ENCODE assay signal across 25 mouse cellular contexts in the genomic region with DNA sequence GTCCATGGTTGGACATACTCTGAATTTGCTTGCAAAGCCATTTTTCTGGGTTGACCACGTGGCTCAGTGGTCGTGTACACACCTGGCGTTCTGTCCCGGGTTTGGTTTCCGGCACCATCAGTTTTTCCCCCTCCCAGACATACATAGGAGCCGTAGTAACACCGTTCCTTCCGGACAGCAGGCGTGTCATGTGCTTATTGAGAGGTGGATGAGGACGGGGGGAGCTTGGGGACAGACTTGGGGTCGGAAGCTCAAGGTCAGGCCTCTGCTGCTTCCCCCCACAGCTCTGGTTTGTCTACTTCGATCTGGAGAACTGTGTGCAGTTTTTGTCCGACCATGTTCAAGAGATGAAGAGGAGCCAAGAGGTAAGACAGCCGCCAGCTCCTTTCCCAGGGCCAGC. TPM values are rescaled to one million over a fixed set of nuclear protein-coding genes. Genes with fewer than 3 reads are reported as not detected.
DNase-seq lines count a peak whose midpoint lies in the region; ATAC-seq lines count a peak whose summit lies in the region.
"Had no signal": no experiment of that assay in that cellular context is flagged by ENCODE, and none has a peak within 500 bp of the region (broad histone marks: within the 10 kb centered on the region; RNA-seq: fewer than 3 reads in every experiment).

No protein-coding gene starts in this region.

- peak overlapping the region; percentile 47 for H3K27ac ChIP-seq in forebrain, embryonic 12.5 days
- H3K27ac ChIP-seq in forebrain, embryonic 15.5 days (replicated peaks): 0 out of 2 replicates have a peak overlapping the region, but pooled peaks have one; percentile 31
- H3K27ac ChIP-seq in limb, embryonic 10.5 days: peak overlapping the region; percentile 85
- no peak overlapping the region for H3K27ac ChIP-seq in midbrain, embryonic 14.5 days (replicated peaks; ENCODE audit: low read depth, low read length)
- no peak overlapping the region for H3K27ac ChIP-seq in intestine, embryonic 15.5 days
- H3K27ac ChIP-seq: embryonic facial prominence, embryonic 13.5 days; kidney, embryonic 15.5 days had no signal

- H3K9me3 ChIP-seq in forebrain, embryonic 12.5 days: no peaks in the 10 kb centered on the region
- H3K9me3 ChIP-seq in forebrain, embryonic 15.5 days: no peaks in the 10 kb centered on the region
- H3K9me3 ChIP-seq in limb, embryonic 10.5 days (replicated peaks): 0 out of 2 replicates have a peak, but pooled peaks cover 2% of the 10 kb centered on the region
- H3K9me3 ChIP-seq in midbrain, embryonic 14.5 days (ENCODE audit: control insufficient read depth, low read length): no peaks in the 10 kb centered on the region
- H3K9me3 ChIP-seq in intestine, embryonic 15.5 days: no peaks in the 10 kb centered on the region
- H3K9me3 ChIP-seq: embryonic facial prominence, embryonic 13.5 days; kidney, embryonic 15.5 days had no signal

- H3K27me3 ChIP-seq in forebrain, embryonic 12.5 days: no peaks in the 10 kb centered on the region
- no peaks in the 10 kb centered on the region for H3K27me3 ChIP-seq in forebrain, embryonic 15.5 days
- no peaks in the 10 kb centered on the region for H3K27me3 ChIP-seq in limb, embryonic 10.5 days (ENCODE audit: low read depth, poor library complexity, severe bottlenecking)
- no peaks in the 10 kb centered on the region for H3K27me3 ChIP-seq in midbrain, embryonic 14.5 days (ENCODE audit: control insufficient read depth, insufficient read depth, low read length)
- no peaks in the 10 kb centered on the region for H3K27me3 ChIP-seq in intestine, embryonic 15.5 days (replicated peaks)
- H3K27me3 ChIP-seq: embryonic facial prominence, embryonic 13.5 days; kidney, embryonic 15.5 days had no signal

- H3K36me3 ChIP-seq in forebrain, embryonic 12.5 days (replicated peaks): no peaks in the 10 kb centered on the region
- H3K36me3 ChIP-seq in forebrain, embryonic 15.5 days: no peaks in the 10 kb centered on the region
- peaks cover 20% of the 10 kb centered on the region for H3K36me3 ChIP-seq in limb, embryonic 10.5 days
- no peaks in the 10 kb centered on the region for H3K36me3 ChIP-seq in midbrain, embryonic 14.5 days (ENCODE audit: control insufficient read depth, insufficient read depth, low read length)
- H3K36me3 ChIP-seq in intestine, embryonic 15.5 days: 0 out of 2 replicates have a peak, but pooled peaks cover 6% of the 10 kb centered on the region

- no peak for DNase-seq in limb, embryonic 10.5 days (ENCODE audit: low spot score)
- DNase-seq in midbrain, embryonic 14.5 days: no peak
- DNase-seq in adrenal gland, postnatal 25 days: no peak
- DNase-seq in adrenal gland, adult 2 months: no peak
- no peak for DNase-seq in right cerebral cortex, postnatal 36 days (ENCODE audit: low spot score in 2 of 2)
- DNase-seq: cerebellum, adult 8-10 months; heart, adult 18-20 months; lung, adult 18-20 months; lung, postnatal 4 days; right cerebral cortex, postnatal 25 days had no signal

- ATAC-seq in forebrain, embryonic 12.5 days (ENCODE audit: low FRiP score): peak; percentile 51; the same call in 1 of the 2 replicates
- peak; percentile 13; the same call in 1 of the 2 replicates for ATAC-seq in forebrain, embryonic 15.5 days (replicated peaks)
- peak; percentile 24; the same call in 1 of the 2 replicates for ATAC-seq in midbrain, embryonic 14.5 days (ENCODE audit: low FRiP score, low TSS enrichment)
- no peak for ATAC-seq in intestine, embryonic 15.5 days

- peaks cover 10% of the 10 kb centered on the region for H3K4me1 ChIP-seq in forebrain, embryonic 12.5 days
- peaks cover 6% of the 10 kb centered on the region; the same call in 1 of the 2 replicates for H3K4me1 ChIP-seq in forebrain, embryonic 15.5 days
- H3K4me1 ChIP-seq in limb, embryonic 10.5 days: peaks cover 42% of the 10 kb centered on the region
- 0 out of 2 replicates have a peak, but pooled peaks cover 3% of the 10 kb centered on the region for H3K4me1 ChIP-seq in midbrain, embryonic 14.5 days (ENCODE audit: control insufficient read depth, insufficient read depth, low read length)
- H3K4me1 ChIP-seq in intestine, embryonic 15.5 days (replicated peaks): 0 out of 2 replicates have a peak, but pooled peaks cover 4% of the 10 kb centered on the region
- H3K4me1 ChIP-seq: kidney, embryonic 15.5 days had no signal

- 84% methylated on average over 14 of the region's 14 CpGs for WGBS in forebrain, embryonic 12.5 days
- 81% methylated on average over 14 of the region's 14 CpGs for WGBS in forebrain, embryonic 15.5 days
- WGBS in limb, embryonic 10.5 days: 94% methylated on average over 14 of the region's 14 CpGs
- 72% methylated on average over 14 of the region's 14 CpGs for WGBS in midbrain, embryonic 14.5 days
- 88% methylated on average over 14 of the region's 14 CpGs for WGBS in intestine, embryonic 15.5 days

- no peak overlapping the region for H3K9ac ChIP-seq in forebrain, embryonic 12.5 days
- no peak overlapping the region for H3K9ac ChIP-seq in forebrain, embryonic 15.5 days (replicated peaks)
- no peak overlapping the region for H3K9ac ChIP-seq in midbrain, embryonic 14.5 days (replicated peaks; ENCODE audit: low read length)
- no peak overlapping the region for H3K9ac ChIP-seq in intestine, embryonic 15.5 days
- H3K9ac ChIP-seq: embryonic facial prominence, embryonic 13.5 days; kidney, embryonic 15.5 days had no signal

- no peak overlapping the region for H3K4me2 ChIP-seq in forebrain, embryonic 12.5 days
- H3K4me2 ChIP-seq in forebrain, embryonic 15.5 days (replicated peaks): no peak overlapping the region
- no peak overlapping the region for H3K4me2 ChIP-seq in midbrain, embryonic 14.5 days (ENCODE audit: low read length)
- no peak overlapping the region for H3K4me2 ChIP-seq in intestine, embryonic 15.5 days (replicated peaks)
- H3K4me2 ChIP-seq: embryonic facial prominence, embryonic 13.5 days; kidney, embryonic 15.5 days had no signal

- no peak overlapping the region for H3K4me3 ChIP-seq in forebrain, embryonic 12.5 days (replicated peaks)
- no peak overlapping the region for H3K4me3 ChIP-seq in forebrain, embryonic 15.5 days
- no peak overlapping the region for H3K4me3 ChIP-seq in limb, embryonic 10.5 days
- H3K4me3 ChIP-seq in midbrain, embryonic 14.5 days (replicated peaks; ENCODE audit: low read depth, low read length): no peak overlapping the region
- H3K4me3 ChIP-seq in intestine, embryonic 15.5 days (replicated peaks): no peak overlapping the region
- H3K4me3 ChIP-seq: embryonic facial prominence, embryonic 13.5 days; kidney, embryonic 15.5 days had no signal

RNA-seq across cellular contexts. Expression of a gene that starts 21.1 kb away (rescaled TPM):
- 6.6 and 7.3 TPM in 2 replicates for polyA plus RNA-seq in forebrain, embryonic 12.5 days (2016; fragmentation: Nextera tagmentation; extraction: Ambion mirVana)
- polyA plus RNA-seq in forebrain, embryonic 15.5 days (2015; fragmentation: Nextera tagmentation; extraction: Ambion mirVana): 4.6 and 5.8 TPM in 2 replicates
- polyA plus RNA-seq in limb, embryonic 10.5 days (2016; fragmentation: Nextera tagmentation; extraction: Ambion mirVana): 12.7 and 14.4 TPM in 2 replicates
- 3.7 and 4.0 TPM in 2 replicates for polyA plus RNA-seq in midbrain, embryonic 14.5 days (2014; fragmentation: Nextera tagmentation; extraction: Ambion mirVana)
- polyA plus RNA-seq in intestine, embryonic 15.5 days (2015; fragmentation: Nextera tagmentation; extraction: Ambion mirVana): 12.8 and 14.0 TPM in 2 replicates
- 14.2 and 19.8 TPM in 2 replicates for total RNA-seq in adrenal gland, postnatal 25 days (2021)
- 10 to 100 TPM; 10.4 to 12.6 TPM for total RNA-seq in adrenal gland, adult 2 months (2021)
- 7.5 and 7.7 TPM in 2 replicates for polyA plus RNA-seq in adrenal gland, adult 2 months (2012; rRNA removed)

RNA-seq across cellular contexts. Expression of a gene that starts 25.4 kb away (rescaled TPM):
- not detected in 2 replicates for polyA plus RNA-seq in forebrain, embryonic 12.5 days (2016; fragmentation: Nextera tagmentation; extraction: Ambion mirVana)
- not detected in 2 replicates for polyA plus RNA-seq in forebrain, embryonic 15.5 days (2015; fragmentation: Nextera tagmentation; extraction: Ambion mirVana)
- polyA plus RNA-seq in limb, embryonic 10.5 days (2016; fragmentation: Nextera tagmentation; extraction: Ambion mirVana): not detected in 2 replicates
- not detected in 2 replicates for polyA plus RNA-seq in midbrain, embryonic 14.5 days (2014; fragmentation: Nextera tagmentation; extraction: Ambion mirVana)
- polyA plus RNA-seq in intestine, embryonic 15.5 days (2015; fragmentation: Nextera tagmentation; extraction: Ambion mirVana): not detected in 2 replicates
- total RNA-seq in adrenal gland, postnatal 25 days (2021): not detected in 2 replicates
- not detected for total RNA-seq in adrenal gland, adult 2 months (2021)
- polyA plus RNA-seq in adrenal gland, adult 2 months (2012; rRNA removed): not detected in 2 replicates
- total RNA-seq: adrenal gland, postnatal 4 days; ES-E14; gastrocnemius, adult 8-10 months; heart, adult 18-20 months; layer of hippocampus, postnatal 14 days; left cerebral cortex, postnatal 10 days; liver, adult 2 months; monocyte, adult 5-6 weeks had no signal
- polyA plus RNA-seq: cortical plate, adult 2 months; embryonic facial prominence, embryonic 13.5 days; heart, embryonic 16.5 days; kidney, embryonic 15.5 days; large intestine, adult 2 months; liver, adult 2 months had no signal

RNA-seq across cellular contexts. Expression of a gene that starts 35.1 kb away (rescaled TPM):
- polyA plus RNA-seq in forebrain, embryonic 12.5 days (2016; fragmentation: Nextera tagmentation; extraction: Ambion mirVana): 341 and 346 TPM in 2 replicates
- polyA plus RNA-seq in forebrain, embryonic 15.5 days (2015; fragmentation: Nextera tagmentation; extraction: Ambion mirVana): 452 and 469 TPM in 2 replicates
- polyA plus RNA-seq in limb, embryonic 10.5 days (2016; fragmentation: Nextera tagmentation; extraction: Ambion mirVana): 204 and 239 TPM in 2 replicates
- 451 and 485 TPM in 2 replicates for polyA plus RNA-seq in midbrain, embryonic 14.5 days (2014; fragmentation: Nextera tagmentation; extraction: Ambion mirVana)
- polyA plus RNA-seq in intestine, embryonic 15.5 days (2015; fragmentation: Nextera tagmentation; extraction: Ambion mirVana): 288 and 316 TPM in 2 replicates
- total RNA-seq in adrenal gland, postnatal 25 days (2021): 178 and 188 TPM in 2 replicates
- 100 to 1,000 TPM; 166 to 207 TPM for total RNA-seq in adrenal gland, adult 2 months (2021)
- 21.2 and 22.1 TPM in 2 replicates for polyA plus RNA-seq in adrenal gland, adult 2 months (2012; rRNA removed)

RNA-seq across cellular contexts. Expression of a gene that starts 42.6 kb away (rescaled TPM):
- not detected in 2 replicates for polyA plus RNA-seq in forebrain, embryonic 12.5 days (2016; fragmentation: Nextera tagmentation; extraction: Ambion mirVana)
- not detected in 2 replicates for polyA plus RNA-seq in forebrain, embryonic 15.5 days (2015; fragmentation: Nextera tagmentation; extraction: Ambion mirVana)
- not detected in 2 replicates for polyA plus RNA-seq in limb, embryonic 10.5 days (2016; fragmentation: Nextera tagmentation; extraction: Ambion mirVana)
- not detected in 2 replicates for polyA plus RNA-seq in midbrain, embryonic 14.5 days (2014; fragmentation: Nextera tagmentation; extraction: Ambion mirVana)
- polyA plus RNA-seq in intestine, embryonic 15.5 days (2015; fragmentation: Nextera tagmentation; extraction: Ambion mirVana): not detected in 2 replicates
- not detected in 2 replicates for total RNA-seq in adrenal gland, postnatal 25 days (2021)
- total RNA-seq in adrenal gland, adult 2 months (2021): not detected
- not detected in 2 replicates for polyA plus RNA-seq in adrenal gland, adult 2 months (2012; rRNA removed)
- total RNA-seq: adrenal gland, postnatal 4 days; ES-E14; gastrocnemius, adult 8-10 months; heart, adult 18-20 months; layer of hippocampus, postnatal 14 days; left cerebral cortex, postnatal 10 days; liver, adult 2 months; monocyte, adult 5-6 weeks had no signal
- polyA plus RNA-seq: cortical plate, adult 2 months; embryonic facial prominence, embryonic 13.5 days; heart, embryonic 16.5 days; kidney, embryonic 15.5 days; large intestine, adult 2 months; liver, adult 2 months had no signal

Comparison
In these comparisons a context has a peak if more than half of its experiments do, and no peak if none do; other contexts are left out.
1. H3K27ac ChIP-seq: peak in forebrain, embryonic 12.5 days (single experiment), forebrain, embryonic 15.5 days (single experiment) and limb, embryonic 10.5 days (single experiment); none in midbrain, embryonic 14.5 days (single experiment) and intestine, embryonic 15.5 days (single experiment).